Mouse (Mus musculus): ENCODE data around the gene Dkc1.

DNA sequence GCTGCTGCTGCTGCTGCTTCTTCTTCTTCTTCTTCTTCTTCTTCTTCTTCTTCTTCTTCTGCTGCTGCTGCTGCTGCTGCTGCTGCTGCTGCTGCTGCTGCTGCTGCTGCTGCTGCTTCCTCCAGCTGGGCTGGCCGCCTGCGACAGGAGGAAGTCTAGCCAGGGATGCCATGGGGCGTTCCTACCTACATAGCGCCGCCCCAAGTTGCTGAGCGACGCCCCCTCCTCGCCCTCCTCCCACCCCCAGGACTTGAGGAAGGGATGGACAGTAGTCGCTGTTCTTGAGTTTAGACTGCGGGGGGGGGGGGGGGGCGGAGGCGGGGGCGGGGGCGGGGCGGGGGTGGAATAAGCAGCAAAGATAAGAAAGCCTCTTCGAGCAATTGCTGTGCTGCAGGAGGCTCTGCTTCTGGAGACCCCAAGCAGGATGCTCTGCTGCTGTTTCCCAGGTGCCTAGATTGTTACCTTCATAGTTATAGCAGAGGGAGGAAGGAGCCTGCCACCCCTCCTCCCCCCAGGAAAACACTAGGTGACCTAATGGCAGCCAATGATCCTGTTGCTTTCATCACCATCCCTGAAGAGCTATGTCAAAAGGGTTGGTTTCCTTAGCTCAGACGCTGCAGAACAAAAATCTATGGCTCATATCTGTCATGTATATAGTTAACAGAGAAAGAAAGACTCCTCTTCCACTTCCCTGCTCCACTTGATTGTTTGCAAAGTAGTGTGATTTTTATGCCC, 10.7 kb upstream of the Dkc1 start, which contains the start of gene Gab3:
- no peak for TF ChIP-seq CTCF (IDR thresholded peaks at IDR 0.05; ENCODE audit: low read depth)
- TF ChIP-seq EP300 (IDR thresholded peaks at IDR 0.05; ENCODE audit: low read depth), result no peak

All from liver, postnatal 0 days (tissue).